Mouse (Mus musculus) CH12.LX (cell line): ENCODE measurements around the gene Ntn3. TPM values are rescaled to one million over a fixed set of nuclear protein-coding genes. Genes with fewer than 3 reads are reported as not detected.
A peak's percentile ranks its signal among the peaks of the same experiment; 100 is the strongest.

Experiments
- DNase-seq: peaks from one replicate; pipeline ENCODE4 v3.0.0-alpha.2; 2013; ENCODE audit errors: extremely low read depth
- H3K27ac ChIP-seq: 2 replicates; pipeline ENCODE4 v1.5.1; 2012; ENCODE audit warnings: low read depth, mild to moderate bottlenecking, control low read depth, moderate library complexity; ENCODE audit not compliant: insufficient read depth
- H3K27me3 ChIP-seq: replicated peaks from 2 replicates; pipeline ENCODE3; 2012; ENCODE audit warnings: inconsistent platforms
- H3K36me3 ChIP-seq, 2 experiments: replicated peaks in 1 of 2; 2 replicates each; pipeline versions ENCODE3 to v1.6.1; 2012; ENCODE audit warnings: inconsistent platforms in 1 of 2, low read length in 1 of 2, mild to moderate bottlenecking in 1 of 2, mixed read lengths in 1 of 2, moderate library complexity in 1 of 2; ENCODE audit not compliant: control insufficient read depth in 1 of 2, insufficient read depth in 1 of 2
- H3K4me1 ChIP-seq, 2 experiments: 2 replicates each; pipeline ENCODE4 v1.6.1; 2012; ENCODE audit warnings: inconsistent platforms in 1 of 2, moderate library complexity in 1 of 2; ENCODE audit not compliant: insufficient read depth in 2 of 2, control insufficient read depth in 1 of 2
- H3K4me2 ChIP-seq: 2 replicates; pipeline ENCODE4 v1.6.1; 2012; ENCODE audit warnings: low read depth, mild to moderate bottlenecking, control low read depth; ENCODE audit not compliant: poor library complexity, insufficient read depth, severe bottlenecking
- H3K4me3 ChIP-seq, 3 experiments: fragments of 150-350 bp in 1 of 3; sonication (generic) in 1 of 3; replicated peaks in 1 of 3; 2 replicates each; pipeline versions ENCODE3 to v1.5.1; 2011 to 2012; ENCODE audit warnings: low read depth in 2 of 3, low read length in 2 of 3, mild to moderate bottlenecking in 2 of 3, moderate library complexity in 2 of 3, control low read depth in 1 of 3, improper control_type of control experiment in 1 of 3, inconsistent platforms in 1 of 3, mixed read lengths in 1 of 3; ENCODE audit not compliant: poor library complexity in 1 of 3
- H3K79me2 ChIP-seq: replicated peaks from 2 replicates; pipeline ENCODE4 v1.6.1; 2012; ENCODE audit warnings: mild to moderate bottlenecking, moderate library complexity; ENCODE audit not compliant: control insufficient read depth, poor library complexity, insufficient read depth, severe bottlenecking; ENCODE audit errors: extremely low read depth
- H3K9ac ChIP-seq: 2 replicates; pipeline ENCODE4 v1.6.1; 2012; ENCODE audit warnings: low read depth, mild to moderate bottlenecking, control low read depth, moderate library complexity; ENCODE audit not compliant: insufficient read depth
- H3K9me3 ChIP-seq: replicated peaks from 2 replicates; pipeline ENCODE3; 2012; ENCODE audit warnings: low read length, inconsistent platforms, mixed read lengths
- BHLHE40 ChIP-seq: IDR thresholded peaks from 2 replicates; pipeline ENCODE4 v1.6.1; 2011; ENCODE audit warnings: mild to moderate bottlenecking, low read depth, low read length, improper control_type of control experiment
- CHD1 ChIP-seq: IDR thresholded peaks from 2 replicates; pipeline ENCODE4 v1.6.1; 2012; ENCODE audit warnings: low read depth, low read length, improper control_type of control experiment, inconsistent platforms
- E2F4 ChIP-seq: IDR thresholded peaks from 2 replicates; pipeline ENCODE4 v1.6.1; 2011; ENCODE audit warnings: low read depth, low read length, improper control_type of control experiment; ENCODE audit not compliant: insufficient replicate concordance
- ETS1 ChIP-seq: conservative IDR thresholded peaks from 2 replicates; pipeline ENCODE4 v1.6.1; 2012; ENCODE audit warnings: low read depth, mild to moderate bottlenecking, inconsistent platforms, low read length, improper control_type of control experiment, moderate library complexity
- GABPA ChIP-seq: IDR thresholded peaks from 2 replicates; pipeline ENCODE4 v1.6.1; 2012; ENCODE audit warnings: low read depth, low read length, improper control_type of control experiment, inconsistent platforms; ENCODE audit not compliant: insufficient replicate concordance
- HCFC1 ChIP-seq: IDR thresholded peaks from 2 replicates; pipeline ENCODE4 v1.6.1; 2012; ENCODE audit warnings: low read depth, mild to moderate bottlenecking, inconsistent platforms, low read length, improper control_type of control experiment
- MAZ ChIP-seq: IDR thresholded peaks from 2 replicates; pipeline ENCODE4 v1.6.1; 2012; ENCODE audit warnings: low read depth, mild to moderate bottlenecking, inconsistent platforms, low read length, improper control_type of control experiment, moderate library complexity
- MXI1 ChIP-seq: IDR thresholded peaks from 2 replicates; pipeline ENCODE4 v1.6.1; 2011; ENCODE audit warnings: mild to moderate bottlenecking, low read depth, low read length, improper control_type of control experiment
- PAX5 ChIP-seq: IDR thresholded peaks from 2 replicates; pipeline ENCODE4 v1.6.1; 2012; ENCODE audit warnings: low read length, inconsistent platforms, mixed read lengths
- POLR2AphosphoS2 ChIP-seq: IDR thresholded peaks from 2 replicates; pipeline ENCODE4 v1.6.1; 2011; ENCODE audit warnings: low read depth, low read length, improper control_type of control experiment
- RAD21 ChIP-seq: IDR thresholded peaks from 2 replicates; pipeline ENCODE4 v1.6.1; 2011; ENCODE audit warnings: low read depth, mild to moderate bottlenecking, low read length, improper control_type of control experiment, moderate library complexity
- RCOR1 ChIP-seq: conservative IDR thresholded peaks from 2 replicates; pipeline ENCODE4 v1.6.1; 2012; ENCODE audit warnings: low read depth, mild to moderate bottlenecking, inconsistent platforms, low read length, improper control_type of control experiment
- SIN3A ChIP-seq: IDR thresholded peaks from 2 replicates; pipeline ENCODE4 v1.6.1; 2012; ENCODE audit warnings: low read length, improper control_type of control experiment, inconsistent platforms
- TBP ChIP-seq: conservative IDR thresholded peaks from 2 replicates; pipeline ENCODE4 v1.6.1; 2011; ENCODE audit warnings: low read depth, low read length, improper control_type of control experiment
- TCF12 ChIP-seq: IDR thresholded peaks from 2 replicates; pipeline ENCODE4 v1.6.1; 2014; ENCODE audit warnings: low read depth, mild to moderate bottlenecking, inconsistent platforms, low read length, improper control_type of control experiment
- UBTF ChIP-seq: IDR thresholded peaks from 2 replicates; pipeline ENCODE4 v1.6.1; 2012; ENCODE audit warnings: low read depth, mild to moderate bottlenecking, inconsistent platforms, low read length, improper control_type of control experiment, moderate library complexity
- ZMIZ1 ChIP-seq: IDR thresholded peaks from 2 replicates; pipeline ENCODE4 v1.6.1; 2012; ENCODE audit warnings: low read depth, mild to moderate bottlenecking, inconsistent platforms, low read length, improper control_type of control experiment
- dilution Hi-C: fragments of 300-500 bp; cut with MboI; formaldehyde crosslinking; loops from 2 replicates; pipeline ENCODE4 v1.14.3; 2020; ENCODE audit warnings: low sequenced_read_pairs; ENCODE audit not compliant: extremely low pct_unique_long_range_greater_than_20kb, extremely low pct_ligation_motif_present
- in situ Hi-C: fragments of 300-500 bp; cut with MboI; formaldehyde crosslinking; loops from 3 replicates; pipeline ENCODE4 v1.14.3; 2019; ENCODE audit warnings: low sequenced_read_pairs, low pct_ligation_motif_present, low pct_unique_long_range_greater_than_20kb, mixed read lengths
- polyA plus RNA-seq: library from polyadenylated mRNA; unstranded; fragments of >175 nt; gene quantifications from 2 replicates; pipeline ENCODE4 v1.2.1, GENCODE M21; 2012; ENCODE audit warnings: low read depth; ENCODE audit not compliant: insufficient read length
- total RNA-seq, 2 experiments: library from RNA; depleted of rRNA; stranded (reverse); fragments of 300-350 nt in 1 of 2; fragments of >200 nt in 1 of 2; gene quantifications; 2 replicates each; pipeline ENCODE4 v1.2.3; 2012 to 2014

The Ntn3 gene
- total and polyA plus RNA-seq, 3 experiments, result 0.08 to 0.10 TPM; not detected in 1

GRCm38 (mm10) chr17:24205284-24205888 is 3.9 kb downstream of the Ntn3 start, which contains the start of gene Tbc1d24 (continued):
- TF ChIP-seq MAZ (peak; percentile 69; the same call in 1 of the 2 replicates), RAD21 (no peak), TBP (no peak), ZMIZ1 (no peak), E2F4 (peak; percentile 56; the same call in 1 of the 2 replicates), GABPA (no peak), RCOR1 (no peak), BHLHE40 (no peak), SIN3A (peak; percentile 65; the same call in 1 of the 2 replicates), CHD1 (no peak), MXI1 (no peak; the same call in 1 of the 2 replicates), POLR2AphosphoS2 (no peak), TCF12 (peak; percentile 21; the same call in 1 of the 2 replicates)

- Histone ChIP-seq H3K27me3 (peaks cover 2% of the 10 kb centered on the region), H3K9ac (peak overlapping the region; percentile 28; the same call in 1 of the 2 replicates), H3K4me2 (peak overlapping the region; percentile 10), H3K9me3 (no peaks in the 10 kb centered on the region), H3K4me3 (peak overlapping the region; percentile 48 to 86 (median 73)), H3K36me3 (peaks cover 0 to 22% of the 10 kb centered on the region in 2 experiments), H3K4me1 (peaks cover 13 to 30% of the 10 kb centered on the region in 2 experiments), H3K79me2 (no peaks in the 10 kb centered on the region), H3K27ac (no peak overlapping the region)
- TF ChIP-seq ETS1 (0 out of 2 replicates have a peak, but pooled peaks have one; percentile 29), BHLHE40 (peak; percentile 64), PAX5 (no peak), HCFC1 (no peak), E2F4 (no peak), UBTF (0 out of 2 replicates have a peak, but pooled peaks have one; percentile 24)
- dilution Hi-C loops (no loop called here), in situ Hi-C loops (no loop called here)
- DNase-seq, result no peak
Observed at GRCm38 (mm10) chr17:24204846-24205245, 4.5 kb downstream of the Ntn3 start.
